Mouse (Mus musculus): ENCODE data around the gene Bicdl1.

Gene Bicdl1

GRCm38 (mm10) chr5:115710171-115710570, 21.2 kb downstream of the Bicdl1 start:
- no peak for TF ChIP-seq GATA4 (IDR thresholded peaks at IDR 0.05; ENCODE audit: insufficient replicate concordance, low read length)

GRCm38 (mm10) chr5:115708930-115709329, 22.5 kb downstream of the Bicdl1 start:
- TF ChIP-seq GATA4 (IDR thresholded peaks at IDR 0.05; ENCODE audit: insufficient replicate concordance, low read length) = no peak

- TF ChIP-seq GATA4 (IDR thresholded peaks at IDR 0.05; ENCODE audit: insufficient replicate concordance, low read length) = no peak
Observed at GRCm38 (mm10) chr5:115701981-115702380, 29.4 kb downstream of the Bicdl1 start.

DNA sequence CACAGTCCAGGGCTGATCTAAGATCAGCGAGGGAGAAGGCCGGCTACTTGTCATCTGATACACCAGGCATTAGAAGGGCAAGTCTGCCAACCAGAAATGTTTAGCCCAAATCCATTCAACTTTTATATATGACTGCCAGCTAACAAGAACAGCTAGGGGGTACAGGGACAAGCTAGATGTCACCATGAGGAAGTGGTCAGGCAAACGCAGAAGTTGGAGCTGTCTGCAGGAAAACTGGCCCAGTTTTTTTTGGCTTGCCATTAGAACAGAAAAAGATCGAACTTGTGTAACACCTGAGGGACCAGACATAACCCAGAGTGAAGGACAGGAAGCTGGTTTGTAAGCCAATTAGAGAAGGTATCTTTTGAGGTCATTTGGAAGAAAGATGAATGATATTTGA, 30.2 kb downstream of the Bicdl1 start:
- no peak for TF ChIP-seq GATA4 (IDR thresholded peaks at IDR 0.05; ENCODE audit: insufficient replicate concordance, low read length)

- TF ChIP-seq GATA4 (IDR thresholded peaks at IDR 0.05; ENCODE audit: insufficient replicate concordance, low read length) = no peak
Observed at GRCm38 (mm10) chr5:115696811-115697210, 34.6 kb downstream of the Bicdl1 start.

DNA sequence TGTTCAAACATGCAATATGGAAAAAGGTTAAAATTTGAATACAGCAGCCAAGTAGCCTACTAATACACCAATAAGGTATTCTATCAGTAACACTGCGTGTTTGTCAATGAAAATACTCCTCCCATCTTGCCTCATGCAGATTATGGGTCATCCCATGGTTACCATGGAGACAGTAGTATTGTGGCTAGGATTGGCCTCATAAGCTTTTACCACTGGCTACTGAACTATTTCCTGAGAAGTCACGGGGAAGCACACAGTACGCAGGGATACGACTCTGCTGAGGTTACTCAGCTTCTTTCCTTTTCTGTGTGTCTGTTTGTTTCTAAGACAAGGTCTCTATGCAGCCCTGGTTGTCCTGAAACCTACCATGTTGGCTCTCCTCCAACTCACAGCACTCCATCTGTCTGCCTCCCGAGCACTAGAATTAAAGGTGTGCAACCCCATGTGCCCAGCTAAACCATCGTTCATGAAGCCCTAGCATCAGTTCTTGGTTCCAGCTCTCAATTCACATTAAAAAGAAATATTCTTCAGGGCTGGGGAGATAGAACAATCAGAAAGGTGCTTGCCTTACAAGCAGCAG, 36.1 kb downstream of the Bicdl1 start:
- TF ChIP-seq GATA4 (IDR thresholded peaks at IDR 0.05; ENCODE audit: insufficient replicate concordance, low read length) = no peak

- TF ChIP-seq GATA4 (IDR thresholded peaks at IDR 0.05; ENCODE audit: insufficient replicate concordance, low read length) = no peak
Observed at GRCm38 (mm10) chr5:115693271-115693670, 38.1 kb downstream of the Bicdl1 start.

GRCm38 (mm10) chr5:115686716-115687115, 44.7 kb downstream of the Bicdl1 start:
- TF ChIP-seq GATA4 (IDR thresholded peaks at IDR 0.05; ENCODE audit: insufficient replicate concordance, low read length) = no peak

- no peak for TF ChIP-seq GATA4 (IDR thresholded peaks at IDR 0.05; ENCODE audit: insufficient replicate concordance, low read length)
Observed at GRCm38 (mm10) chr5:115685126-115685525, 46.3 kb downstream of the Bicdl1 start.

- TF ChIP-seq GATA4 (IDR thresholded peaks at IDR 0.05; ENCODE audit: insufficient replicate concordance, low read length) = no peak
Observed at GRCm38 (mm10) chr5:115671846-115672245, 59.6 kb downstream of the Bicdl1 start.

DNA sequence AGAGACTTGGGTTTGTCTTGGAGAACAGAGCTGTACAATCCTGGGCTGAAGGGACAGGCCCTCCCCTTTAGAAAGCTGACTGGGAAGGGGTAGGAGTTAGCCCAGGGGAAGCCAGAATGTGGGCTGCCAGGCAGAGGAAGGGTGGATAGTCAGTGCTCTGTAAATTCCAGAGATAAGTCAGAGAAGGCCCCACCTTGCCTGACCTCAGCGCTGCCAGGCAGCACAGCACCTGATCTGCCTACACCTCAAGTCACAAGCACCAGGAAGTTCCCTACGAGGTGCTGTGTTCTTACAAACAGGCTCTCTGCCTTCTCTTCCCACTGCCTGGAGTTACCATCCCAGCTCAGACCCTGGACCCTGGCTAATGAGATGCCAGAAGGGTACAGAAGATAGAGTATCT, 61.0 kb downstream of the Bicdl1 start:
- no peak for TF ChIP-seq GATA4 (IDR thresholded peaks at IDR 0.05; ENCODE audit: insufficient replicate concordance, low read length)

DNA sequence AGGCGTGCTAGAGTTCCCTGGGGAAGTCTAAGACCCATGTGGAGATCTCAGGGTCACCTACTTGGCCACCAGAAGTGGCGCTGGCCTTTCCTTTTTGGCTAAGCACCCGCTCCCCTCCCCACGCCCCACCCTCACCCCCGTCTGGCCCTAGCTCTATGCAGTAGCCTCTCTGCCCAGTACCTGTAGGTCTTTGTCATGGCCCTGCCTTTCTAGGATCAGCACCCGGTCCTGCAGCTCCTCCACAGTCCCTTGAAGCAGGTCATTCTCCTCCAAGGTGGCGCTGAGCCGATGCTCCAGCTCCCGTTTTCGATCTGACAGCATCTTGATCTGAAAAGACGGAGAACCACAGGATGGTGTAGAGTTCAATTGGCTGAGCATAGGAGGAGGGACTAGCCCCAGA, 61.4 kb downstream of the Bicdl1 start:
- no peak for TF ChIP-seq GATA4 (IDR thresholded peaks at IDR 0.05; ENCODE audit: insufficient replicate concordance, low read length)

- TF ChIP-seq GATA4 (IDR thresholded peaks at IDR 0.05; ENCODE audit: insufficient replicate concordance, low read length) = no peak
Observed at GRCm38 (mm10) chr5:115668986-115669385, 62.4 kb downstream of the Bicdl1 start.

- TF ChIP-seq GATA4 (IDR thresholded peaks at IDR 0.05; ENCODE audit: insufficient replicate concordance, low read length) = no peak
Observed at GRCm38 (mm10) chr5:115667894-115668293, 63.5 kb downstream of the Bicdl1 start.

- TF ChIP-seq GATA4 (IDR thresholded peaks at IDR 0.05; ENCODE audit: insufficient replicate concordance, low read length) = no peak
Observed at GRCm38 (mm10) chr5:115667210-115667609, 64.2 kb downstream of the Bicdl1 start.

DNA sequence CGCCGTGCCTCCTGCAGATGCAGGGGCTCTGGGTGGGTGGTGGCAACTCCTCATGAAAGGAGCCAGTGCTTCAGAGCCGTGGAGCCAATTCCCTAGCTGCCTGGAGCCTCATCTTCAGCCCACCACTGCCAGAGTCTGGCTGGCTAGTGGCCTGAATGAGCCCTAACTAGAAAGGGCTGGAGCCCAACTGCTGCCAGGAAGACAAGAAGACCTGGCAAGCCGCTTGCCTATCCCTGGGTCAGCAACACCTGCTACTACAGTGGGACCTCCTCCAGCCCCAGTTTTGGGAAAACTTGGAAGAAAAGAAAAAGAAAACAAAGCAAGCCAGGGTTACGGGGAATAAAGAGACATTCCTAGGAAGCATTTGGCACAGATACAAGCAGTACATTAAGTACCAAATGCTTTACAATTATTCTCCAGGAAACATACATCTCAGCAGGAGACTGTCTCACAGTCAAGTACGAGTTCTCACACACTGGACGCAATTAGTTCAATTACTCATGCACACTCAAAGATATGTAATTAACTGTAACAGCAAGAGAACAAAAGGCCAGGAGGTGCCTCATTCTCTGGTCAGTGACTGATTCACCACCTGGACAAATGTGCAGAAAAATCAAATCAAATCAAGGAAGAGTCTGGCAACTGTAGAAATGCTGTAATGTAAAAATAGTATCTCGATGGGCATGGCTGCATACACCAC, 64.9 kb downstream of the Bicdl1 start:
- TF ChIP-seq GATA4 (IDR thresholded peaks at IDR 0.05; ENCODE audit: insufficient replicate concordance, low read length) = no peak

DNA sequence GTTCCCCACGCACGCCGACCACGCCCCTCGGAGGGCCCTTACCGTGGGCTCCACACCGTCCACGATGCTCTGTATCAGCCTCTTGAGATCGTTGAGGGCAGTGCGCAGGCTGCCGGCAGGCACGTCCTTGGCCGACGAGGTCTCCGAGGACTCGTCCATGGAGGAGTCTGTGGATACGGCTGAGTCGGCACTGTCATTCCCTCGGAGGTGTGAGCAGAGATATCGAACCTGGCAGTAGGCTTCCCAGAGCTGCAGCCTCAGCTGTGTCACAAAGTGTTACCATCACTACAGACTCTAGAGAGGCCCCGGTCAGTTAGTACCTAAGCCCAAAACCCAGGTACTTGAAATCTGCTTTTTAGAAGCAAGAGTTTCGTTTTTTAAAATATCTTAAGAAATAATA, 68.8 kb downstream of the Bicdl1 start:
- TF ChIP-seq GATA4 (IDR thresholded peaks at IDR 0.05; ENCODE audit: insufficient replicate concordance, low read length) = no peak
